Mouse (Mus musculus): ENCODE measurements around the gene Mmp2.
"Not testable (repeated sequence)": the region's sequence is repeated elsewhere in the genome, so short reads cannot be mapped to it uniquely, and the experiment has no call there.

The Mmp2 gene

GRCm38 (mm10) chr8:92827243-92828034 is at the start of gene Mmp2:
TSS of gene Mmp2 (plus strand) at chr8:92827291.
- DNase-seq (ENCODE audit: low spot score in 2 of 2), result no peak

DNA sequence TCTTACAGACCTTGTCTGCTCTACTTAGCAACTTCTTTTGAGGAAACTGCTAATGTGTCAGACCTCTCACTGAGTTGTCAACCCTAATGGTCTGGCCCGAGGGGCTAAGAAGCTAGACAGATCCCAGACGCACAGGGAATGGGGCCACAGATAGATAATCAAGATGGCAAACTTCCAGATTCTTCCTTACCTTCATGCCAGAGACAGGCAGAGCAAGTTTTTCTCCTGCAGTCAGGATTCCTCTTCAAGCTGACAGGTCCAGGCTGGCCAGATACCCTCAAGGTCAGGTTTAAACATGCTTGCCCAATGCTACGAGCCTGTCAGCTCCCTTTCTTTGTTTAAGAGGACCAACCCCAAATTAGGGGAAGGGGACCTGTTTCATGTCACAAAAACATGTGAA is 46.1 kb upstream of the Mmp2 start:
- DNase-seq (ENCODE audit: low spot score in 2 of 2), result no peak

- no peak for DNase-seq (ENCODE audit: low spot score in 2 of 2)
Measured at GRCm38 (mm10) chr8:92783906-92784610, 43.0 kb upstream of the Mmp2 start.

DNA sequence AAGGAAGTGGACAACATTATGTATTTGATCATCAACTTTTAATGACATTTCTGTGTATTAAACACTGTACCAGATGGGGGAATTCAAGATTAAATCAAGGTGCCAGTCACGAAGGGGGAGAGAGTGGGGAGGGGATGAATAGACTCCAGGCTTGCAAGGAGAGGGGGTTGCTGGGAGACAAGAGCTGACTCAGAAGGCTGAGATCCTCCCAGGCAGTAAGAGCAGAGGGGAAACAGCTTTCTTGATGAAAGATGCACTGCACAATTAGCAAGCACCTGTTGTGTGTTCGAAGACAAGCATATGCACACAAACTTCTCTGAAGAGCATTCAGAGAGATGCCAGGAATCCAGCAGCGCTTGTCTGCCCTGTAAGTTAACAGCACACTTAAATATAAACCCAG is 36.3 kb upstream of the Mmp2 start:
- DNase-seq (ENCODE audit: low spot score in 2 of 2), result no peak

DNA sequence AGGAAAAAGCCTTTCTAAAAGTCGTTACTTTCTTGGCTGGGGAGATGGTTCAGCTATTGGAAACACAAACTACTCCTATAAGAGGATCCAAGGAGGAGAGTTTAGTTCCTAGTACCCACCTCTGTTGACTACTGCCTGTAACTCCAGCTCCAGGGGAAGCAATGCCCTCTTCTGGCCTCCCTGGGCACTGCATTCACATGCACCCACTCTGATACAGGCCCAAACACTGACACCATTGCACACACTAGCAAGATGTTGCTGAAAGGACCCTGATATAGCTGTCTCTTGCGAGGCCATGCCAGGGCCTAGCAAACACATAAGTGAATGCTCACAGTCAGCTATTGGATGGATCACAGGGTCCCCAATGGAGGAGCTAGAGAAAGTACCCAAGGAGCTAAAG is 35.1 kb upstream of the Mmp2 start:
- DNase-seq (ENCODE audit: low spot score in 2 of 2), result not testable (repeated sequence)

DNA sequence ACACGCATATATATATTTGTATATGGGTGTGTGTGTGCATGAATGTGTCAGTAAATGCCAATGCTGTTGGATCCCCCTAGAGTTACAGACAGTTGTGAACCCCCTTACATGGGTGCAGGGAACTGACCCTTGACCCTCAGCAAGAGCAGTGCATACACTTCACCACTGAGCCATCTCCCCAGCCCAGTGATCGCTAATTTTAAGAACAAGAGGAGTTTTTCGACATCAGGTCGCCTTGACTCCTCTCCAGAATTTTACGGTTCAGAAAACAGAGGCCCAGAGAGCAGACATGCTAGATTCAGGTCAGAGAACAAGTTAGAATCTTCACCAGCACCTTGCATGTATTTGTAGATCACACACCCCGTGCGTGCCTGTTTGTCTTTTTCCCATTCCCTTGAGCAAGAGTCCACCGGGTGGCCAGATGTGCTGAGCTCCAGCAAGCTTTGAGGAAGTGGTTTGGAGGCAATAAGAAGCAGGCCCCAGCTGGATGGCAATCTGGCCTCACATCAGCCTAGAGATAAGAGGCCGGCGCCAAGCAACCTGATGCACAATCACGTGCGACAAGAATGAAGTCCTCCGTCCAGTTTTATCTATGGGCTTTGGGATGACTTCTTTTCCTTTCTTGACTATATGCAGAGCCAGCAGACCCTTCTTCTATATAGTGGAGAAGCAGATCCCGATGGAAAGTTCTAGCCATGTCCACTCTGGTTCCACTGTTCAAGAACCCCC is 33.1 kb upstream of the Mmp2 start:
- DNase-seq (ENCODE audit: low spot score in 2 of 2), result no peak

GRCm38 (mm10) chr8:92797527-92797931 is 29.6 kb upstream of the Mmp2 start:
- no peak for DNase-seq (ENCODE audit: low spot score in 2 of 2)

DNA sequence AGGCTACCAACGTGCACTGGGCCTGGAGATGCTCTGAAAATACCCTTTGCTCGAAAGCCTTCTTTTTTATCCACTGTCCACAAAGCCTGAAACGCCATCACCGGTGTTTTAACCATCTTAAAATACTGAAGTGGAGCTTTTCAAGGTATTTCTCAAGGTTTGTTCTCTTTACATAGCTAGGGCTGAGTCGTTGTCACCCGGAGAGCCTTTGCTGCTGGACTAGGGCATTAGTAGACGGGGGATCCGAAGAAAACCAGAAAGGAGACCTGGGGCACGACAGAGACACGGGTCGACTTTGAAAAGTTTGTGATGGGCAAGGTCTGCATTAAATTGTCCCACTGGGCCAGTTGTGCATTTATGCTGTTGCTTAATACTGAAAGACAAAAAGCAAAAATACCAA is 27.7 kb upstream of the Mmp2 start:
- DNase-seq (ENCODE audit: low spot score in 2 of 2), result no peak

GRCm38 (mm10) chr8:92801231-92801630 is 25.9 kb upstream of the Mmp2 start:
- no peak for DNase-seq (ENCODE audit: low spot score in 2 of 2)

- DNase-seq (ENCODE audit: low spot score in 2 of 2), result no peak
Measured at GRCm38 (mm10) chr8:92802591-92802990, 24.5 kb upstream of the Mmp2 start.

GRCm38 (mm10) chr8:92812773-92813172 is 14.3 kb upstream of the Mmp2 start:
- DNase-seq (ENCODE audit: low spot score in 2 of 2), result no peak

GRCm38 (mm10) chr8:92815661-92816060 is 11.4 kb upstream of the Mmp2 start:
- DNase-seq (ENCODE audit: low spot score in 2 of 2), result no peak

GRCm38 (mm10) chr8:92817928-92818818 is 8.9 kb upstream of the Mmp2 start:
- peak; percentile 80 to 89 for DNase-seq (ENCODE audit: low spot score in 2 of 2)

GRCm38 (mm10) chr8:92821151-92821550 is 5.9 kb upstream of the Mmp2 start:
- no peak for DNase-seq (ENCODE audit: low spot score in 2 of 2)

- DNase-seq (ENCODE audit: low spot score in 2 of 2), result no peak
Measured at GRCm38 (mm10) chr8:92822386-92822785, 4.7 kb upstream of the Mmp2 start.

DNA sequence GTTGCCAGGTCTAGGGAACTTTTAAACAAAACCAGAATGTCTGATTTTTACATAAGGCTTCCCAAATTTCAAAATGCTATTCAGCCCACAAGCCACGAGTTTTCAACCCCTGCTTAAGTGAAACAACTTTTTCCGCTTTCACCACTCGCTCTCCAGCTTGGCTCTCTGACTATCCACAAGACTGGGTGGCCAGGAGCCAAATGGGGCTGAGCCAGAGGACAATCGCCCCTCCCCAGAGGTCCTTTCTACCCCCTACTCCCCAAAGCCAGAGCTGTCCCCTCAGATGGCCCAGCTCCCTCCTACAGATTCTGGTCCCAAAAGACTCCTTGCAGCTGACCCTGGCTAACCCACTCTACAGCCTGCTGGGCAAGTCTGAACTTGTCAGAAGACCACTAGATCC is 1.1 kb upstream of the Mmp2 start:
- no peak for DNase-seq (ENCODE audit: low spot score in 2 of 2)

DNA sequence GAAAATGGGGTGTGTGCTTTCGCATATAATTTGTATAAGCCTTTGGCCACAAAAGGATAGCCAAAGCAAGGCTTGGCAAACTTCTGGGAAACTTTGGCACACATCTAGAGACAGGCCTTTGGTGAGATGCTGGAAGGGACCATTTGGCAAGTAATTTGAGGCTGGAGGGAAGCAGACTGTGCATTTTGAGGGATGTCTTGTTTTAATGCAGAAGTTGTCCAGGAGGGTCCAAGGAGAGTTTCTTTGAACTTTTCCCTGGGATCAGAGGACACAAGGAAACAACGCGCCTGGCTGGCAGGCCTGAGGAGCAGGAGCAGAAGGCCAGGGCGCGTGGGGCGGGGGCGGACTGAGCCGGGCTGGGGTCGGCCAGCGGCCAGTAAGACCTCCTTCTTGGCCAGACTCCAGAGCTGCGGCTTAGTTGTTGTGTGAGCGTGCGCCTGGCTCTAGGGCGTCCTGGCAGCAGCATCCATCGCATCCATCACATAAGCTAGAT is 1.2 kb downstream of the Mmp2 start:
- DNase-seq (ENCODE audit: low spot score in 2 of 2), result peak; percentile 24 to 53

DNA sequence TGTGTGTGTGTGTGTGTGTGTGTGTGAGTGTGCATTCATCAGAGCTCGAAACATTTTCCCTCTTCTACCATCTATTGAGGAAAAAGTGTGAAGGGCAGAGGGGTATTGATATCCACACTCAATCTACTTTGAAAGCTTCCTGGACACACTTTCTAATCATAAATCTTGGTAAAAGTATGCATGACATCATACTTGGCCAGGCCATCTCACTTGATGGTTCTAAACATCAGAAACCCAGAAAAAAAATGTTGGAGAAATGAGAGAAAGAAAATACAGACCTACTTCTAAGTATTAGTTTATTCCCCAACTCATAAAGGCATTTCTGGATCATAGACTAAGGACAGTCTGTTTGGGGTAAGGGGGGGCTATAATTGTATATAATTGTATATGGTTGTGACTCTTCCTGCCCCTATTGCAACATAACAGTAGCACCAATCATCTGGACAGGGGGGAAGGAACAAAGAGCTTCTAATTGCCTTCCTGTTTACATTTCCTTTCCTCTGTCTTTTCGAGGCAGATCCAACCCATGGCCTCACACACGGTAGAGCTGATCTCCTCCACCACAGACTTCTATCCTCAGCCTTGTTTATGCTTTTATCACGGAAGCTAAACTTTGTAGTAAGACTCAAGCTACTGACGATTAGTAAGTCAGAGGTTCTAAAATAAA is 7.1 kb downstream of the Mmp2 start:
- DNase-seq (ENCODE audit: low spot score in 2 of 2), result no peak

DNA sequence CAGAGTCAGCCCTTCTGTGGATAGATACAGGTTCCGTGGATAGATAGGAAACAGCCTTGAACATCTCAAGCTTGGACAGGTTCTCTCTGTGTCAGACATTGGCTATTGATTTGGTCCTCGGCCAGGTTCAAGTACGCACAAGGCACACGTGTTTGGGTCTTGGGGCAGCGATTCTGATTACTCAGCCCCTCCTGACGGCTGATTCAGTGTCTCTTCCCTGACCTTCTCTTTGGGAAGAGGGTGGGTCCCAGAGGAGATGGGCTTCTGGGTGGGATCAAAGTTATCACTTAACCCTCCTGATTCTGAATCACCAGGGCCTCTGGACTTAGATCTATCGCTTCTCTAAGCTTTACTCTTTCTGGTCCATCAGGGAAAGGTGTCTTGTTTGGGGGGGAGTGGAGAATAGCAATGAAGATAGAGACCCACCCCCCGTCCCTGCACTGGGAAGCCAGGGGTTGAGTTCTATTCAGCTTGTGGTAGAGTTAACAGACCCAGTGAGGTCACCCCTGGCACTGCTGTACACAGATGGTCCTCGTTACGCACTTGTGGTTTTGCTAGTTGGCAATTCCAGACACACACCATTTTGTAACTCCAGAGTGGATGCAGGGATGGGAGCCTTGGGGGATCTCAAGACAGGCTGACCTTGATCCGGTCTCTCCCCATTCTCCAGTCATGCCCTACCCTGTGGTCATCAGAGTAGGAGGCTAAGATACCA is 7.9 kb downstream of the Mmp2 start:
- DNase-seq (ENCODE audit: low spot score in 2 of 2), result no peak

GRCm38 (mm10) chr8:92835901-92836300 is 8.8 kb downstream of the Mmp2 start:
- no peak for DNase-seq (ENCODE audit: low spot score in 2 of 2)

Measured in frontal cortex, postnatal 14 days (tissue).